Mouse (Mus musculus) midbrain, embryonic 16.5 days (tissue): Measurements from ENCODE around the gene Shisa8. TPM values are rescaled to one million over a fixed set of nuclear protein-coding genes. Genes with fewer than 3 reads are reported as not detected.

Source experiments
- ATAC-seq: fragments of 200-750 bp; cut with Nextera tagmentation; 2 replicates; pipeline ENCODE4 v1.8.0; 2017; ENCODE audit warnings: moderate TSS enrichment
- H3K27ac ChIP-seq: fragments of 300-500 bp; sonication (generic); 2 replicates; pipeline ENCODE4 v1.5.1; 2014; ENCODE audit warnings: mild to moderate bottlenecking, low read length, mixed read lengths
- H3K27me3 ChIP-seq: fragments of 300-500 bp; sonication (generic); 2 replicates; pipeline ENCODE4 v1.6.1; 2014; ENCODE audit warnings: low read depth, low read length, mixed read lengths; ENCODE audit not compliant: control insufficient read depth, insufficient read depth
- H3K36me3 ChIP-seq: fragments of 300-500 bp; sonication (generic); 2 replicates; pipeline ENCODE4 v1.6.1; 2014; ENCODE audit warnings: mild to moderate bottlenecking, low read length, moderate library complexity, mixed read lengths; ENCODE audit not compliant: control insufficient read depth, insufficient read depth
- H3K4me1 ChIP-seq: fragments of 300-500 bp; sonication (generic); 2 replicates; pipeline ENCODE4 v1.6.1; 2014; ENCODE audit warnings: mild to moderate bottlenecking, low read length, mixed read lengths; ENCODE audit not compliant: control insufficient read depth, insufficient read depth
- H3K4me2 ChIP-seq: fragments of 300-500 bp; sonication (generic); 2 replicates; pipeline ENCODE4 v1.6.1; 2014; ENCODE audit warnings: mild to moderate bottlenecking, low read length, mixed read lengths
- H3K4me3 ChIP-seq: fragments of 300-500 bp; sonication (generic); 2 replicates; pipeline ENCODE4 v1.5.1; 2014; ENCODE audit warnings: low read depth, mild to moderate bottlenecking, low read length, moderate library complexity, mixed read lengths
- H3K9ac ChIP-seq: fragments of 300-500 bp; sonication (generic); 2 replicates; pipeline ENCODE4 v1.6.1; 2014; ENCODE audit warnings: low read depth, low read length, mixed read lengths
- H3K9me3 ChIP-seq: fragments of 300-500 bp; sonication (generic); replicated peaks from 2 replicates; pipeline ENCODE4 v1.6.1; 2014; ENCODE audit warnings: mild to moderate bottlenecking, low read length, mixed read lengths; ENCODE audit not compliant: control insufficient read depth, poor library complexity, severe bottlenecking
- WGBS: fragments of 180-500 bp; shearing (Covaris S2); extraction: QIAGEN DNeasy Blood & Tissue Kit; methylation state at CpG from one replicate; pipeline ENCODE4 v1.1.7; 2014; 5-methylcytosine and 5-hydroxymethylcytosine counted together
- polyA plus RNA-seq: library from polyadenylated mRNA; unstranded; fragments of >200 nt; fragmentation: Nextera tagmentation; extraction: Ambion mirVana; gene quantifications from 2 replicates; pipeline ENCODE4 v1.2.1, GENCODE M21; 2015

Shisa8 gene
- polyA plus RNA-seq, 1 experiment from 2014 or later: 1.0 TPM

- H3K4me2 ChIP-seq: no peak overlapping the region
- 79% methylated on average over 13 of the region's 13 CpGs for WGBS
- no peak overlapping the region for H3K27ac ChIP-seq
- peaks cover 26% of the 10 kb centered on the region for H3K4me1 ChIP-seq
- H3K9me3 ChIP-seq: no peaks in the 10 kb centered on the region
- no peak overlapping the region for H3K4me3 ChIP-seq
- H3K9ac ChIP-seq: no peak overlapping the region
- H3K36me3 ChIP-seq: no peaks in the 10 kb centered on the region
- H3K27me3 ChIP-seq: peaks cover 56% of the 10 kb centered on the region
- no peak for ATAC-seq
Measured at GRCm38 (mm10) chr15:82209295-82210050, 3.1 kb downstream of the Shisa8 start.

GRCm38 (mm10) chr15:82208307-82208706 is 4.3 kb downstream of the Shisa8 start:
- peaks cover 50% of the 10 kb centered on the region for H3K27me3 ChIP-seq
- H3K4me2 ChIP-seq: no peak overlapping the region
- peaks cover 4% of the 10 kb centered on the region for H3K36me3 ChIP-seq
- no peaks in the 10 kb centered on the region for H3K9me3 ChIP-seq
- H3K9ac ChIP-seq: no peak overlapping the region
- WGBS: 87% methylated on average over 8 of the region's 8 CpGs
- ATAC-seq: no peak
- H3K27ac ChIP-seq: no peak overlapping the region
- no peak overlapping the region for H3K4me3 ChIP-seq
- peaks cover 26% of the 10 kb centered on the region for H3K4me1 ChIP-seq

GRCm38 (mm10) chr15:82207504-82208219 is 5.0 kb downstream of the Shisa8 start:
- no peak for ATAC-seq
- H3K27me3 ChIP-seq: peaks cover 46% of the 10 kb centered on the region
- H3K9me3 ChIP-seq: no peaks in the 10 kb centered on the region
- H3K4me1 ChIP-seq: peaks cover 25% of the 10 kb centered on the region
- peak overlapping the region; percentile 23; the same call in 1 of the 2 replicates for H3K9ac ChIP-seq
- no peak overlapping the region; the same call in 1 of the 2 replicates for H3K4me3 ChIP-seq
- WGBS: 15% methylated on average over 30 of the region's 30 CpGs
- H3K4me2 ChIP-seq: peak overlapping the region; percentile 22
- peaks cover 11% of the 10 kb centered on the region for H3K36me3 ChIP-seq
- no peak overlapping the region for H3K27ac ChIP-seq

- WGBS: 9% methylated on average over 34 of the region's 34 CpGs
- no peaks in the 10 kb centered on the region for H3K9me3 ChIP-seq
- peaks cover 13% of the 10 kb centered on the region for H3K36me3 ChIP-seq
- peak overlapping the region; percentile 22 for H3K4me2 ChIP-seq
- no peak overlapping the region for H3K4me3 ChIP-seq
- no peak for ATAC-seq
- peak overlapping the region; percentile 23; the same call in 1 of the 2 replicates for H3K9ac ChIP-seq
- H3K27ac ChIP-seq: no peak overlapping the region
- peaks cover 40% of the 10 kb centered on the region for H3K27me3 ChIP-seq
- H3K4me1 ChIP-seq: peaks cover 19% of the 10 kb centered on the region
Measured at GRCm38 (mm10) chr15:82207105-82207459, 5.5 kb downstream of the Shisa8 start.

- H3K27ac ChIP-seq: no peak overlapping the region
Measured at GRCm38 (mm10) chr15:82206365-82207104, 6.1 kb downstream of the Shisa8 start.

GRCm38 (mm10) chr15:82204680-82205371 is 7.8 kb downstream of the Shisa8 start:
- H3K4me3 ChIP-seq: no peak overlapping the region
- H3K9me3 ChIP-seq: no peaks in the 10 kb centered on the region
- peaks cover 11% of the 10 kb centered on the region; the same call in 1 of the 2 replicates for H3K4me1 ChIP-seq
- 74% methylated on average over 9 of the region's 10 CpGs for WGBS
- H3K4me2 ChIP-seq: no peak overlapping the region
- peaks cover 26% of the 10 kb centered on the region for H3K36me3 ChIP-seq
- no peak for ATAC-seq
- no peak overlapping the region for H3K9ac ChIP-seq
- no peak overlapping the region for H3K27ac ChIP-seq
- peaks cover 19% of the 10 kb centered on the region for H3K27me3 ChIP-seq

More at GRCm38 (mm10) chr15:82206365-82207104, 6.1 kb downstream of the Shisa8 start:
- Histone ChIP-seq H3K36me3 (peaks cover 17% of the 10 kb centered on the region), H3K27me3 (peaks cover 35% of the 10 kb centered on the region), H3K9me3 (no peaks in the 10 kb centered on the region), H3K9ac (0 out of 2 replicates have a peak overlapping the region, but pooled peaks have one; percentile 1), H3K4me3 (no peak overlapping the region), H3K4me1 (peaks cover 13% of the 10 kb centered on the region), H3K4me2 (no peak overlapping the region)
- peak; percentile 79 for ATAC-seq
- WGBS: 54% methylated on average over 9 of the region's 9 CpGs

- Histone ChIP-seq H3K9me3 (no peaks in the 10 kb centered on the region), H3K27me3 (peaks cover 12% of the 10 kb centered on the region; the same call in 1 of the 2 replicates), H3K36me3 (peaks cover 32% of the 10 kb centered on the region), H3K4me3 (no peak overlapping the region), H3K4me2 (no peak overlapping the region), H3K4me1 (peaks cover 11% of the 10 kb centered on the region; the same call in 1 of the 2 replicates), H3K27ac (no peak overlapping the region), H3K9ac (no peak overlapping the region)
- 62% methylated on average over 20 of the region's 20 CpGs for WGBS
- no peak for ATAC-seq
Measured at GRCm38 (mm10) chr15:82203611-82204351, 8.8 kb downstream of the Shisa8 start.

GRCm38 (mm10) chr15:82203090-82203489 is 9.5 kb downstream of the Shisa8 start:
- peaks cover 12% of the 10 kb centered on the region; the same call in 1 of the 2 replicates for H3K27me3 ChIP-seq
- no peak overlapping the region for H3K4me2 ChIP-seq
- no peak for ATAC-seq
- 92% methylated on average over 10 of the region's 10 CpGs for WGBS
- H3K4me3 ChIP-seq: no peak overlapping the region
- H3K27ac ChIP-seq: no peak overlapping the region
- H3K9ac ChIP-seq: no peak overlapping the region
- H3K9me3 ChIP-seq: no peaks in the 10 kb centered on the region
- H3K4me1 ChIP-seq: peaks cover 11% of the 10 kb centered on the region; the same call in 1 of the 2 replicates
- peaks cover 39% of the 10 kb centered on the region for H3K36me3 ChIP-seq
